Mouse (Mus musculus): ENCODE results near the gene Smyd3. TPM values are rescaled to one million over a fixed set of nuclear protein-coding genes. Genes with fewer than 3 reads are reported as not detected.
A peak's percentile ranks its signal among the peaks of the same experiment; 100 is the strongest.

Smyd3 gene
- polyA plus RNA-seq, 1 experiment from 2014 or later = 22.1 TPM

- no peak overlapping the region for H3K9ac ChIP-seq
- no peaks in the 10 kb centered on the region for H3K9me3 ChIP-seq
- no peak overlapping the region for H3K4me3 ChIP-seq
- H3K27ac ChIP-seq = no peak overlapping the region
- no peaks in the 10 kb centered on the region for H3K27me3 ChIP-seq
- WGBS = 73% methylated on average over 3 of the region's 3 CpGs
- no peak for ATAC-seq (ENCODE audit: low FRiP score, low read depth)
- H3K4me1 ChIP-seq = peaks cover 42% of the 10 kb centered on the region
- no peaks in the 10 kb centered on the region for H3K36me3 ChIP-seq
- H3K4me2 ChIP-seq (replicated peaks) = no peak overlapping the region
These were observed 462.1 kb downstream of the Smyd3 start for GRCm38 (mm10) chr1:179055760-179056159.

GRCm38 (mm10) chr1:179054385-179055116 lies 463.3 kb downstream of the Smyd3 start:
- no peak overlapping the region for H3K4me3 ChIP-seq
- no peak overlapping the region for H3K27ac ChIP-seq
- H3K9ac ChIP-seq = no peak overlapping the region
- 66% methylated on average over 7 of the region's 7 CpGs for WGBS
- no peaks in the 10 kb centered on the region for H3K9me3 ChIP-seq
- no peaks in the 10 kb centered on the region for H3K36me3 ChIP-seq
- no peak for ATAC-seq (ENCODE audit: low FRiP score, low read depth)
- H3K4me1 ChIP-seq = peaks cover 30% of the 10 kb centered on the region
- no peak overlapping the region for H3K4me2 ChIP-seq (replicated peaks)
- H3K27me3 ChIP-seq = no peaks in the 10 kb centered on the region

GRCm38 (mm10) chr1:179052545-179053180 lies 465.2 kb downstream of the Smyd3 start:
- Histone ChIP-seq H3K9ac (no peak overlapping the region), H3K9me3 (no peaks in the 10 kb centered on the region)
- WGBS = 90% methylated on average over 6 of the region's 6 CpGs

GRCm38 (mm10) chr1:179047931-179048596 lies 469.8 kb downstream of the Smyd3 start:
- WGBS = 91% methylated on average over 13 of the region's 13 CpGs
- ATAC-seq (ENCODE audit: low FRiP score, low read depth) = no peak
- no peak overlapping the region for H3K27ac ChIP-seq
- H3K4me3 ChIP-seq = no peak overlapping the region
- H3K4me1 ChIP-seq = peaks cover 17% of the 10 kb centered on the region
- H3K4me2 ChIP-seq (replicated peaks) = no peak overlapping the region
- H3K36me3 ChIP-seq = no peaks in the 10 kb centered on the region
- no peak overlapping the region for H3K9ac ChIP-seq
- H3K27me3 ChIP-seq = no peaks in the 10 kb centered on the region
- no peaks in the 10 kb centered on the region for H3K9me3 ChIP-seq

More at GRCm38 (mm10) chr1:179052545-179053180, 465.2 kb downstream of the Smyd3 start:
- H3K4me3 ChIP-seq = no peak overlapping the region
- no peak for ATAC-seq (ENCODE audit: low FRiP score, low read depth)
- no peak overlapping the region for H3K27ac ChIP-seq
- no peaks in the 10 kb centered on the region for H3K27me3 ChIP-seq
- H3K36me3 ChIP-seq = no peaks in the 10 kb centered on the region
- H3K4me1 ChIP-seq = 0 out of 2 replicates have a peak, but pooled peaks cover 12% of the 10 kb centered on the region
- no peak overlapping the region for H3K4me2 ChIP-seq (replicated peaks)

- ATAC-seq (ENCODE audit: low FRiP score, low read depth) = no peak
- Histone ChIP-seq H3K27me3 (no peaks in the 10 kb centered on the region), H3K4me2 (replicated peaks) (no peak overlapping the region), H3K4me1 (peaks cover 32% of the 10 kb centered on the region), H3K4me3 (no peak overlapping the region), H3K36me3 (no peaks in the 10 kb centered on the region), H3K9ac (no peak overlapping the region), H3K27ac (no peak overlapping the region), H3K9me3 (no peaks in the 10 kb centered on the region)
- 74% methylated on average over 17 of the region's 17 CpGs for WGBS
These were observed 471.8 kb downstream of the Smyd3 start for GRCm38 (mm10) chr1:179045856-179046714.

GRCm38 (mm10) chr1:179044165-179044564 lies 473.7 kb downstream of the Smyd3 start:
- Histone ChIP-seq H3K27me3 (no peaks in the 10 kb centered on the region), H3K4me2 (replicated peaks) (no peak overlapping the region), H3K27ac (no peak overlapping the region), H3K4me1 (peaks cover 33% of the 10 kb centered on the region), H3K9me3 (no peaks in the 10 kb centered on the region), H3K36me3 (no peaks in the 10 kb centered on the region), H3K9ac (no peak overlapping the region), H3K4me3 (no peak overlapping the region)
- no peak for ATAC-seq (ENCODE audit: low FRiP score, low read depth)
- 74% methylated on average over 5 of the region's 5 CpGs for whole genome bisulfite sequencing

- no peaks in the 10 kb centered on the region for H3K27me3 ChIP-seq
- no peak overlapping the region for H3K9ac ChIP-seq
- peaks cover 33% of the 10 kb centered on the region for H3K4me1 ChIP-seq
- H3K4me3 ChIP-seq = no peak overlapping the region
- no peak overlapping the region for H3K27ac ChIP-seq
- H3K4me2 ChIP-seq (replicated peaks) = no peak overlapping the region
- WGBS = 57% methylated on average over 12 of the region's 12 CpGs
- H3K36me3 ChIP-seq = no peaks in the 10 kb centered on the region
- no peaks in the 10 kb centered on the region for H3K9me3 ChIP-seq
- ATAC-seq (ENCODE audit: low FRiP score, low read depth) = no peak
These were observed 474.2 kb downstream of the Smyd3 start for GRCm38 (mm10) chr1:179043644-179044043.

- Histone ChIP-seq H3K27ac (peak overlapping the region; percentile 6; the same call in 1 of the 2 replicates), H3K9ac (no peak overlapping the region), H3K4me2 (replicated peaks) (no peak overlapping the region), H3K9me3 (no peaks in the 10 kb centered on the region), H3K4me1 (peaks cover 33% of the 10 kb centered on the region), H3K36me3 (no peaks in the 10 kb centered on the region), H3K4me3 (no peak overlapping the region), H3K27me3 (no peaks in the 10 kb centered on the region)
- WGBS = 73% methylated on average over 8 of the region's 8 CpGs
- ATAC-seq (ENCODE audit: low FRiP score, low read depth) = peak; percentile 44; the same call in 1 of the 2 replicates
These were observed 475.9 kb downstream of the Smyd3 start for GRCm38 (mm10) chr1:179041905-179042337.

GRCm38 (mm10) chr1:179041231-179041904 lies 476.5 kb downstream of the Smyd3 start:
- Histone ChIP-seq H3K27me3 (no peaks in the 10 kb centered on the region), H3K4me2 (replicated peaks) (no peak overlapping the region), H3K4me3 (no peak overlapping the region), H3K4me1 (peaks cover 33% of the 10 kb centered on the region), H3K9ac (no peak overlapping the region), H3K36me3 (no peaks in the 10 kb centered on the region), H3K9me3 (no peaks in the 10 kb centered on the region), H3K27ac (peak overlapping the region; percentile 6; the same call in 1 of the 2 replicates)
- WGBS = 74% methylated on average over 14 of the region's 14 CpGs
- peak; percentile 14; the same call in 1 of the 2 replicates for ATAC-seq (ENCODE audit: low FRiP score, low read depth)

GRCm38 (mm10) chr1:179038801-179039200 lies 479.0 kb downstream of the Smyd3 start:
- Histone ChIP-seq H3K4me2 (replicated peaks) (no peak overlapping the region), H3K9me3 (no peaks in the 10 kb centered on the region), H3K4me3 (no peak overlapping the region), H3K36me3 (no peaks in the 10 kb centered on the region), H3K27me3 (no peaks in the 10 kb centered on the region), H3K4me1 (peaks cover 23% of the 10 kb centered on the region), H3K9ac (no peak overlapping the region), H3K27ac (no peak overlapping the region)
- whole genome bisulfite sequencing = 96% methylated on average over 4 of the region's 4 CpGs
- ATAC-seq (ENCODE audit: low FRiP score, low read depth) = no peak

GRCm38 (mm10) chr1:179032947-179033346 lies 484.9 kb downstream of the Smyd3 start:
- no peak for ATAC-seq (ENCODE audit: low FRiP score, low read depth)
- H3K4me2 ChIP-seq (replicated peaks) = no peak overlapping the region
- 91% methylated on average over 2 of the region's 2 CpGs for WGBS
- H3K4me3 ChIP-seq = no peak overlapping the region
- H3K27ac ChIP-seq = no peak overlapping the region
- H3K36me3 ChIP-seq = no peaks in the 10 kb centered on the region
- H3K9me3 ChIP-seq = no peaks in the 10 kb centered on the region
- no peaks in the 10 kb centered on the region for H3K27me3 ChIP-seq
- H3K9ac ChIP-seq = no peak overlapping the region
- H3K4me1 ChIP-seq = no peaks in the 10 kb centered on the region
